Mouse (Mus musculus) olfactory bulb, adult 2 months (tissue): ENCODE results near the gene Cyb5r1. TPM values are rescaled to one million over a fixed set of nuclear protein-coding genes. Genes with fewer than 3 reads are reported as not detected.

Experiments used
- H3K27ac ChIP-seq: fragments of 200-500 bp; 2 replicates; pipeline ENCODE4 v1.5.1; 2012; ENCODE audit warnings: low read depth, low read length; ENCODE audit not compliant: insufficient read depth
- H3K4me1 ChIP-seq: fragments of 200-500 bp; 2 replicates; pipeline ENCODE4 v1.6.1; 2012; ENCODE audit warnings: low read length; ENCODE audit not compliant: control insufficient read depth, insufficient read depth
- H3K4me3 ChIP-seq: fragments of 200-500 bp; 2 replicates; pipeline ENCODE4 v1.5.1; 2012; ENCODE audit warnings: mild to moderate bottlenecking, low read depth, low read length, moderate library complexity; ENCODE audit not compliant: insufficient read depth
- CTCF ChIP-seq: fragments of 200-500 bp; IDR thresholded peaks from 2 replicates; pipeline ENCODE4 v1.5.1; 2012; ENCODE audit warnings: low read depth, mild to moderate bottlenecking, low read length, moderate library complexity; ENCODE audit not compliant: insufficient read depth
- POLR2A ChIP-seq: fragments of 200-500 bp; IDR thresholded peaks from 2 replicates; pipeline ENCODE4 v1.6.1; 2012; ENCODE audit warnings: mild to moderate bottlenecking, low read depth, low read length, moderate library complexity; ENCODE audit not compliant: insufficient read depth
- WGBS: fragments of 180-500 bp; shearing (Covaris S2); methylation state at CpG from one replicate; pipeline ENCODE4 v1.1.7; 2018; 5-methylcytosine and 5-hydroxymethylcytosine counted together
- polyA plus RNA-seq: library from polyadenylated mRNA; stranded (reverse); fragments of >200 nt; gene quantifications from 2 replicates; pipeline ENCODE4 v1.2.4, GENCODE M21; 2012; ENCODE audit warnings: low replicate concordance; ENCODE audit not compliant: missing spikeins, insufficient read depth, insufficient read length

Gene Cyb5r1
- polyA plus RNA-seq, 1 experiment: not detected

DNA sequence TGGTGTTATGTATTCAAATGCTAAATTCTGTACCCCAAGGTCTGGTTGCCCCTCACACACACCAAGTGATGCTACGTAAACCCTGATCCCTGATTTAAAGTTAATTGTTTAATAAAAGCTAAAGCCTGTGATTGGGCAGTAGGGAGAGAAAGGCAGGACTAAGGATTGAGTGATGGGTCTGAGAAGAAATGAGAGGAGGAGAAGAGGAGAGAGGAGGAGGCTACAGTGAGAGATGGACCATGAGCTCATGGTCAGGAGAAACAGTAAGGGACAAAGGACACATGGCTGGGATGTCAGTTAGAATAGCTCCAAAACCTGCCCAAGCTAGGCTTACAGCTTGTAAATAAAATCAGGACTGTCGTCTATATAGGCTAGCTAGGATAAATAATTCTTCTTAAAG, 24.3 kb upstream of the Cyb5r1 start:
- H3K4me3 ChIP-seq: no peak overlapping the region
- no peak overlapping the region for H3K27ac ChIP-seq
- WGBS: 92% methylated on average over 2 of the region's 2 CpGs
- H3K4me1 ChIP-seq: peaks cover 7% of the 10 kb centered on the region; the same call in 1 of the 2 replicates
- no peak for TF ChIP-seq CTCF
- TF ChIP-seq POLR2A: no peak

DNA sequence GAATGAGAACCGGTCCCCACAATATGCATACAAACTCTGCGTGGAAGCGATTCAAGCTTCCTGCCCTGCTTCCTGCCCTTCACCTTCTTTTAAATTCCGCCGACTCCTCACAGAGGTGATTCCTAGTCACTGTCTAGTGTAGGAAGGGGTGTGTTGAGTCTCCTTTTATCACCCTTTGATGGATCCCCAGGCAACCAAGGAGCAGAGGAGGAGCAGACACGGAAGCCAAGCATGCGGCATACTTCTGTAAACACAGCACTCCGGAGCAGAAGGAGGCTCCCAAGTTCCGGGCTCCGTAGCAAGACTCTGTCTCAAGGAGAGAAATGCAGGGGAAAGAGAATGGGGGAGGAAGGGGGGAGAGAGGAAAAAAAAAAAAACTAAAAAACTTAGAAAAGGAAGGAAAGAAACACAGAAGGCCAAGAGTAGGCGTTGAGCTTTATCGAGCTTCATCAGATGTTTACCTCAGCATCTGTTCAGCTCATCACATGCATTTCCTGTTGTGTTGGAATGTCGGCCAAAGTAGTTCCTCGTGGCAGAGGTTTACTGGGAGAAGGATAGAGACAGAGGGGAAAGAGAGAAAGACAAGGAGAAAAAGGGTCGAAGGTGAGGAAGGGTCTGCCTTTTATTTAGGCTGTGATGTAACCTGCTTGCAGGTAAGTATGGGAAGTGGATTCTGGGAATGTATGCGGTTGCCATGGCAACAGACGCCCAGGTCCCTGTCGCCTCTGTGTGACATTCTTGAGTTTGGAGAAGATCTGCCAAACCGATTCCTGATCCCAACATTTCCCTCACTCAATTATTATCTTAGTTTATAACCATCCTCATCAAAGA, 23.3 kb upstream of the Cyb5r1 start:
- Histone ChIP-seq H3K4me3 (peak overlapping the region; percentile 6; the same call in 1 of the 2 replicates), H3K4me1 (peaks cover 7% of the 10 kb centered on the region; the same call in 1 of the 2 replicates), H3K27ac (no peak overlapping the region)
- 12% methylated on average over 19 of the region's 19 CpGs for WGBS
- TF ChIP-seq CTCF (no peak), POLR2A (no peak)

DNA sequence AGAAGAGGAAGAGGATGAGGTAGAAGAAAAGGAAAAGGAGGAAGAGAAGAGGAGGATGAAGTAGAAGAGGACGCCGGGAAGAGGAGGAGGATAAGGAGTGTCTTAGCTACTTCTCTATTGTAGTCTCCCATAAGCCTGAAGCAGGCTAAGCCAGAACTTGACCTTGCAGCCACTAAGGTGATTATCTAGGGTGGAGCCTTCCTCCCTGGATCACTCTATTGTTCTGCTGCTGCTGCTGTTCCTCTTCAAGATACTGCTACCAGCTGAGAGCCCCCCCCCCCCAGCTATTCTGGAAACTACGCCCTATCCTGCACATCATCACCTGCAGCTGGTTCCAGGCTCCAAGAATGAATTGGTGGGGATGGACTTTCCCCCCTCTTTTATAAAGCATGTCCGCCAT, 20.8 kb upstream of the Cyb5r1 start:
- Histone ChIP-seq H3K4me1 (peaks cover 7% of the 10 kb centered on the region; the same call in 1 of the 2 replicates), H3K4me3 (no peak overlapping the region), H3K27ac (no peak overlapping the region)
- WGBS: 82% methylated on average over 4 of the region's 4 CpGs
- TF ChIP-seq CTCF: no peak
- TF ChIP-seq POLR2A: no peak

DNA sequence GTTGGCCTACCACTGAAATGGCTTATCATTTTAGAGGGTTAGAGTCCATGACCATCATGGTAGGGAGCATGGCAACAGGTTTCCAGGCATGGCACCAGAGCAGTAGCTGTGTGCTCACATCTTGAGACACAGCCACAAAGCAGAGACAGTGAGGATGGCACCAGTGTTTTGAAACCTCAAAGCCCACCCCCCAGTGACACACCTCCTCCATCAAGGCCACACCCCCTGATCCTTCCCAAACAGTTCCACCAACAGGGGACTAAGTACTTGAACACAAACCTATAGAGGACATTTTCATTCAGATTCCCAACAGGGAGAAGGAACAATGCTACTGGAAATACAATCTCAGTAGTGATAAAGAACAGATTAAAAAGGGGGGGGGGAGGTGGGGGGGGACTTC, 20.2 kb upstream of the Cyb5r1 start:
- Histone ChIP-seq H3K4me3 (no peak overlapping the region), H3K4me1 (peaks cover 7% of the 10 kb centered on the region; the same call in 1 of the 2 replicates), H3K27ac (no peak overlapping the region)
- TF ChIP-seq POLR2A: no peak
- TF ChIP-seq CTCF: no peak

DNA sequence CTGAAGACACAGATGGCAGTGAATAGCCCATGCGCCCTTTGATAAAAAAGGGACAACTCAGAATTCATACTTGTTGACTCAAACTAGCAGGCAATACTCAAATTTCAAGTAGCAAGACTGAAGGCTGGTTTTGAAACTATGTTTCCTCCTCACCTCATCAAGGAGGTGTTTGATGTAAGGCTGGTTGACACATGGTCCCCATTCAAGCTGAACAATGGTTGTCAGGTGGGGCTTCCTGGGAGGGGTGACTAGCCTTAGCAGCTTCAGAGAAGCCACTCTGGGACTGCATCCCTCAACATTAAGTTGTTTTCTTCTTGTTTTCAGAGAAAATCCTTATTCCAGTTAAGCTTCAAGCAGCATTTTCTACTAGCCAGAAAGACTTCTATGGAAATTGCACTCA, 19.7 kb upstream of the Cyb5r1 start, which contains the start of gene 4933406M09Rik:
Gene 4933406M09Rik (plus strand): TSS at position 275 of the 400 bp plus-strand sequence.
- 89% methylated on average over 1 of the region's 1 CpGs for WGBS
- TF ChIP-seq POLR2A (no peak), CTCF (no peak)
- no peak within 1 kb of the TSS for H3K27ac ChIP-seq
- no peak within 1 kb of the TSS for H3K4me3 ChIP-seq
- peaks cover 7% of the 10 kb centered on the region; the same call in 1 of the 2 replicates for H3K4me1 ChIP-seq

DNA sequence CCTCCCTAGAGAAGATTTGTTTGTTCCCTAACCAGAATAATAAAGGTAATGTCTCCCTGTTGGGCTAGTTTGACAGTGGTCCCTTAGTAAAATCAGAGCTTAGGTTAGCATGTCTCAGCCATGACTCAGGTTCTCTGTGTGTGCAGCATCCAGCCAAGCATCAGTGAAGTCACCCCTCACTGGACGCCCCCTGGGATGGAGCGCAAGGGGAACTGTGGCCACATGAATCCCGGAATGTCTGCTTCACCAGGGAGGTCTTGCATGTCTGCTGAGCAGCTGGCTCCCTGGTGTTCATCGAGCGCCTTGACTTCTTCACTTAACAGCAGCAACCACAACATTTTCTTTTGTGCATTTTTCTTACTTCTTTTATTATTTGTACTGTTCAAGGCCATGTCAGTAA, 11.5 kb upstream of the Cyb5r1 start:
- Histone ChIP-seq H3K4me3 (no peak overlapping the region), H3K27ac (no peak overlapping the region), H3K4me1 (no peaks in the 10 kb centered on the region)
- TF ChIP-seq CTCF (no peak), POLR2A (no peak)
- WGBS: 68% methylated on average over 5 of the region's 5 CpGs

DNA sequence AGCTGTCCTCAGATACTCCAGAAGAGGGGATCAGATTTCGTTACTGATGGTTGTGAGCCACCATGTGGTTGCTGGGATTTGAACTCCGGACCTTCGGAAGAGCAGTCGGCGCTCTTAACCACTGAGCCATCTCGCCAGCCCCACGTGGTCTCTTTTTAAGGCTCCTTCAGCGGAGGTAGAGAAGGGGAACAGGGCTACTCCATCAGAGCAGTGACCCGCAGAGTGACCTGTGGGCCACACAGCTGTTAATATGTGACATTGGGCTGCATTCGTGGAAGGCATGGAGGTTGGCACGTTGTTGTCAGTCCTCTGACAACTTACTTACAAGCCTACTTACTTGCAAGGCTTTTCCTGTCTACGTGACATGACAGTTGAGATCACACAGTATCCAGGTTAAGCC, 7.1 kb upstream of the Cyb5r1 start:
- Histone ChIP-seq H3K27ac (no peak overlapping the region), H3K4me1 (no peaks in the 10 kb centered on the region), H3K4me3 (no peak overlapping the region)
- WGBS: 92% methylated on average over 12 of the region's 12 CpGs
- TF ChIP-seq CTCF: no peak
- no peak for TF ChIP-seq POLR2A

DNA sequence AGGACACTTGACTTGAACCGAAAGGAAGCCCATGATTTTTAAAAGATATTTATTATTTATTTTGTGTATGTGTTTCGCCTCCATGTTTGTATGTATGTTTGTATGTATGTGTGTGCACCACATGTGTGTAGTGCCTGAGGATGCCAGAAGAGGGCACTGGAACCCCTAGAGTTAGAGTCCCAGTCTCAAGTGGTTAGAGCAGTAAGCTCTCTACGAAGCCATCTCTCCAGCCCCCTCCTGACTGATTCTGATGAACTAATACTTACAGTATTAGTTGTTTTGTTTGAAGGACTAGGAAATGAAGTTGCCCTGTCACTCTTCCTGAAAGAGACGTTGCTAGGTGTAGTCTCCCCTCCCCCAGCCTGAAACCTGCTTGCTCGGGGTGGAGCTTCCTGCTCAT, 5.6 kb upstream of the Cyb5r1 start:
- no peaks in the 10 kb centered on the region for H3K4me1 ChIP-seq
- no peak overlapping the region for H3K27ac ChIP-seq
- no peak for TF ChIP-seq POLR2A
- H3K4me3 ChIP-seq: no peak overlapping the region
- WGBS: 60% methylated on average over 5 of the region's 5 CpGs

DNA sequence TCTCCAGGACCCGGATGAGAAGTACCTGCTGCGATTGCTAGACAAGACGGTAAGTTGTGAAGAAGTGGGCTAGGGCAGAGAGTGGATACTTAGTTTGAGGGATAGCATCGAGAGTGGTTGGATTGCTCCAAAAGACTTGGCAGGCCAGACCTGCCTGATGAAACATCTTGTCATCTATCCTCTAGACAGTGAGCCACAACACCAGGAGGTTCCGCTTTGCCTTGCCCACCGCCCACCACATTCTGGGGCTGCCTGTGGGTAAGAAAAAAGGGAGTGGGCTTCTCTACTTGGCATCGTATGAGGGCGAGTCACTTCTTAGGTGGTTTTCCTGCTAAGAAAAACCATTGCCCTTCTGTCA, 1.0 kb downstream of the Cyb5r1 start:
- 36% methylated on average over 8 of the region's 8 CpGs for WGBS
- Histone ChIP-seq H3K4me1 (peaks cover 9% of the 10 kb centered on the region), H3K4me3 (peak overlapping the region; percentile 59), H3K27ac (no peak overlapping the region)
- TF ChIP-seq POLR2A (no peak), CTCF (no peak)

DNA sequence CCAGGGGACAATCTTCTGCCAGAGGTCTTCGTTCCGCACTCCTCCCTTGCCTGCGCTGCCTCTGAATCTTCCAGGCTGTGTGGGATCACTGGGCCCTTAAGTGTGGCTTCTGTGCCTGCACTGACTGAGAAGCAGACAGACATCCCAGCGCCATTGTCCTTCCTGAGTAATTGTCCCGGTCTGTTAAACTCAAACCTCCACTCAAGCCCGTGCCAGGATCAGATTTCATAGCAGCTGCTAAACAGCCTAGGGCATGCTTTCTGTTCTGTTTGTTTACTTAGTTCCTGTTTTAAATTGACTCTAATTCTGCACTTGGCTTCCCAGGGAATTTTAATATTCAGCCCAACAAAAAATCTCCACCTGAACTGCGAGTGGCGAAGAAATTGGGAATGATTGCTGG, 2.7 kb downstream of the Cyb5r1 start:
- Histone ChIP-seq H3K4me1 (peaks cover 9% of the 10 kb centered on the region), H3K4me3 (no peak overlapping the region), H3K27ac (no peak overlapping the region)
- no peak for TF ChIP-seq POLR2A
- TF ChIP-seq CTCF: no peak
- WGBS: 88% methylated on average over 8 of the region's 8 CpGs
